Mouse (Mus musculus): Measurements from ENCODE around the gene Fpgs. TPM values are rescaled to one million over a fixed set of nuclear protein-coding genes. Genes with fewer than 3 reads are reported as not detected.

The Fpgs gene
- polyA plus RNA-seq, 1 experiment from 2014 or later = 15.3 TPM

- H3K9ac ChIP-seq (replicated peaks; ENCODE audit: low read length) = no peak overlapping the region
These were observed 27.1 kb downstream of the Fpgs start for GRCm38 (mm10) chr2:32676821-32677220.

GRCm38 (mm10) chr2:32673176-32673917, 30.6 kb downstream of the Fpgs start:
- Histone ChIP-seq H3K4me3 (replicated peaks; ENCODE audit: low read depth, low read length) (no peak overlapping the region), H3K4me1 (ENCODE audit: control insufficient read depth, insufficient read depth, low read length) (no peaks in the 10 kb centered on the region), H3K27ac (replicated peaks; ENCODE audit: low read depth, low read length) (no peak overlapping the region), H3K27me3 (ENCODE audit: control insufficient read depth, insufficient read depth, low read length) (no peaks in the 10 kb centered on the region), H3K4me2 (ENCODE audit: low read length) (no peak overlapping the region), H3K9me3 (ENCODE audit: control insufficient read depth, low read length) (no peaks in the 10 kb centered on the region), H3K9ac (replicated peaks; ENCODE audit: low read length) (no peak overlapping the region), H3K36me3 (ENCODE audit: control insufficient read depth, insufficient read depth, low read length) (no peaks in the 10 kb centered on the region)
- ATAC-seq (ENCODE audit: low FRiP score, low TSS enrichment) = no peak
- DNase-seq = no peak
- 89% methylated on average over 16 of the region's 16 CpGs for WGBS

More at GRCm38 (mm10) chr2:32676821-32677220, 27.1 kb downstream of the Fpgs start:
- Histone ChIP-seq H3K9me3 (ENCODE audit: control insufficient read depth, low read length) (no peaks in the 10 kb centered on the region), H3K27ac (replicated peaks; ENCODE audit: low read depth, low read length) (no peak overlapping the region), H3K4me3 (replicated peaks; ENCODE audit: low read depth, low read length) (no peak overlapping the region), H3K36me3 (ENCODE audit: control insufficient read depth, insufficient read depth, low read length) (no peaks in the 10 kb centered on the region), H3K4me2 (ENCODE audit: low read length) (no peak overlapping the region), H3K4me1 (ENCODE audit: control insufficient read depth, insufficient read depth, low read length) (no peaks in the 10 kb centered on the region), H3K27me3 (ENCODE audit: control insufficient read depth, insufficient read depth, low read length) (no peaks in the 10 kb centered on the region)
- no peak for ATAC-seq (ENCODE audit: low FRiP score, low TSS enrichment)
- WGBS = 90% methylated on average over 3 of the region's 3 CpGs
- no peak for DNase-seq

GRCm38 (mm10) chr2:32671907-32672595, 31.9 kb downstream of the Fpgs start:
- no peak overlapping the region for H3K27ac ChIP-seq (replicated peaks; ENCODE audit: low read depth, low read length)
- no peaks in the 10 kb centered on the region for H3K4me1 ChIP-seq (ENCODE audit: control insufficient read depth, insufficient read depth, low read length)
- no peaks in the 10 kb centered on the region for H3K36me3 ChIP-seq (ENCODE audit: control insufficient read depth, insufficient read depth, low read length)
- H3K4me3 ChIP-seq (replicated peaks; ENCODE audit: low read depth, low read length) = no peak overlapping the region
- WGBS = 64% methylated on average over 9 of the region's 9 CpGs
- no peaks in the 10 kb centered on the region for H3K9me3 ChIP-seq (ENCODE audit: control insufficient read depth, low read length)
- no peaks in the 10 kb centered on the region for H3K27me3 ChIP-seq (ENCODE audit: control insufficient read depth, insufficient read depth, low read length)
- ATAC-seq (ENCODE audit: low FRiP score, low TSS enrichment) = no peak
- H3K4me2 ChIP-seq (ENCODE audit: low read length) = no peak overlapping the region
- H3K9ac ChIP-seq (replicated peaks; ENCODE audit: low read length) = no peak overlapping the region
- no peak for DNase-seq

GRCm38 (mm10) chr2:32671147-32671546, 32.8 kb downstream of the Fpgs start:
- no peak for DNase-seq
- 93% methylated on average over 9 of the region's 9 CpGs for WGBS
- Histone ChIP-seq H3K27me3 (ENCODE audit: control insufficient read depth, insufficient read depth, low read length) (no peaks in the 10 kb centered on the region), H3K4me2 (ENCODE audit: low read length) (no peak overlapping the region), H3K36me3 (ENCODE audit: control insufficient read depth, insufficient read depth, low read length) (no peaks in the 10 kb centered on the region), H3K9ac (replicated peaks; ENCODE audit: low read length) (no peak overlapping the region), H3K27ac (replicated peaks; ENCODE audit: low read depth, low read length) (no peak overlapping the region), H3K4me3 (replicated peaks; ENCODE audit: low read depth, low read length) (no peak overlapping the region), H3K4me1 (ENCODE audit: control insufficient read depth, insufficient read depth, low read length) (no peaks in the 10 kb centered on the region), H3K9me3 (ENCODE audit: control insufficient read depth, low read length) (no peaks in the 10 kb centered on the region)
- ATAC-seq (ENCODE audit: low FRiP score, low TSS enrichment) = no peak

- Histone ChIP-seq H3K4me3 (replicated peaks; ENCODE audit: low read depth, low read length) (no peak overlapping the region), H3K27me3 (ENCODE audit: control insufficient read depth, insufficient read depth, low read length) (no peaks in the 10 kb centered on the region), H3K4me1 (ENCODE audit: control insufficient read depth, insufficient read depth, low read length) (no peaks in the 10 kb centered on the region), H3K4me2 (ENCODE audit: low read length) (no peak overlapping the region), H3K27ac (replicated peaks; ENCODE audit: low read depth, low read length) (no peak overlapping the region), H3K9me3 (ENCODE audit: control insufficient read depth, low read length) (no peaks in the 10 kb centered on the region), H3K36me3 (ENCODE audit: control insufficient read depth, insufficient read depth, low read length) (no peaks in the 10 kb centered on the region), H3K9ac (replicated peaks; ENCODE audit: low read length) (no peak overlapping the region)
- ATAC-seq (ENCODE audit: low FRiP score, low TSS enrichment) = no peak
- DNase-seq = no peak
- 78% methylated on average over 3 of the region's 3 CpGs for WGBS
These were observed 34.1 kb downstream of the Fpgs start for GRCm38 (mm10) chr2:32669876-32670275.

- Histone ChIP-seq H3K4me2 (ENCODE audit: low read length) (no peak overlapping the region), H3K9ac (replicated peaks; ENCODE audit: low read length) (no peak overlapping the region), H3K4me3 (replicated peaks; ENCODE audit: low read depth, low read length) (no peak overlapping the region), H3K36me3 (ENCODE audit: control insufficient read depth, insufficient read depth, low read length) (no peaks in the 10 kb centered on the region), H3K27me3 (ENCODE audit: control insufficient read depth, insufficient read depth, low read length) (no peaks in the 10 kb centered on the region), H3K9me3 (ENCODE audit: control insufficient read depth, low read length) (no peaks in the 10 kb centered on the region), H3K4me1 (ENCODE audit: control insufficient read depth, insufficient read depth, low read length) (no peaks in the 10 kb centered on the region), H3K27ac (replicated peaks; ENCODE audit: low read depth, low read length) (no peak overlapping the region)
- no peak for ATAC-seq (ENCODE audit: low FRiP score, low TSS enrichment)
- DNase-seq = no peak
- WGBS = 45% methylated on average over 7 of the region's 7 CpGs
These were observed 35.8 kb downstream of the Fpgs start for GRCm38 (mm10) chr2:32668176-32668575.

GRCm38 (mm10) chr2:32667775-32668174, 36.2 kb downstream of the Fpgs start:
- DNase-seq (peak; percentile 45), ATAC-seq (ENCODE audit: low FRiP score, low TSS enrichment) (no peak)
- no peak overlapping the region for H3K4me3 ChIP-seq (replicated peaks; ENCODE audit: low read depth, low read length)
- H3K27me3 ChIP-seq (ENCODE audit: control insufficient read depth, insufficient read depth, low read length) = no peaks in the 10 kb centered on the region
- no peaks in the 10 kb centered on the region for H3K9me3 ChIP-seq (ENCODE audit: control insufficient read depth, low read length)
- no peak overlapping the region for H3K9ac ChIP-seq (replicated peaks; ENCODE audit: low read length)
- H3K4me1 ChIP-seq (ENCODE audit: control insufficient read depth, insufficient read depth, low read length) = no peaks in the 10 kb centered on the region
- H3K4me2 ChIP-seq (ENCODE audit: low read length) = no peak overlapping the region
- 18% methylated on average over 11 of the region's 11 CpGs for WGBS
- 0 out of 2 replicates have a peak overlapping the region, but pooled peaks have one; percentile 32 for H3K27ac ChIP-seq (replicated peaks; ENCODE audit: low read depth, low read length)
- H3K36me3 ChIP-seq (ENCODE audit: control insufficient read depth, insufficient read depth, low read length) = no peaks in the 10 kb centered on the region

GRCm38 (mm10) chr2:32665853-32666252, 38.1 kb downstream of the Fpgs start:
- Histone ChIP-seq H3K4me2 (ENCODE audit: low read length) (no peak overlapping the region), H3K9ac (replicated peaks; ENCODE audit: low read length) (no peak overlapping the region), H3K4me3 (replicated peaks; ENCODE audit: low read depth, low read length) (no peak overlapping the region), H3K36me3 (ENCODE audit: control insufficient read depth, insufficient read depth, low read length) (no peaks in the 10 kb centered on the region), H3K27me3 (ENCODE audit: control insufficient read depth, insufficient read depth, low read length) (no peaks in the 10 kb centered on the region), H3K9me3 (ENCODE audit: control insufficient read depth, low read length) (no peaks in the 10 kb centered on the region), H3K4me1 (ENCODE audit: control insufficient read depth, insufficient read depth, low read length) (no peaks in the 10 kb centered on the region), H3K27ac (replicated peaks; ENCODE audit: low read depth, low read length) (no peak overlapping the region)
- 91% methylated on average over 6 of the region's 6 CpGs for WGBS
- no peak for DNase-seq
- ATAC-seq (ENCODE audit: low FRiP score, low TSS enrichment) = no peak

GRCm38 (mm10) chr2:32665345-32665744, 38.6 kb downstream of the Fpgs start:
- DNase-seq (no peak), ATAC-seq (ENCODE audit: low FRiP score, low TSS enrichment) (no peak)
- H3K4me1 ChIP-seq (ENCODE audit: control insufficient read depth, insufficient read depth, low read length) = no peaks in the 10 kb centered on the region
- no peaks in the 10 kb centered on the region for H3K27me3 ChIP-seq (ENCODE audit: control insufficient read depth, insufficient read depth, low read length)
- H3K27ac ChIP-seq (replicated peaks; ENCODE audit: low read depth, low read length) = no peak overlapping the region
- H3K36me3 ChIP-seq (ENCODE audit: control insufficient read depth, insufficient read depth, low read length) = no peaks in the 10 kb centered on the region
- H3K4me3 ChIP-seq (replicated peaks; ENCODE audit: low read depth, low read length) = no peak overlapping the region
- no peak overlapping the region for H3K4me2 ChIP-seq (ENCODE audit: low read length)
- no peak overlapping the region for H3K9ac ChIP-seq (replicated peaks; ENCODE audit: low read length)
- H3K9me3 ChIP-seq (ENCODE audit: control insufficient read depth, low read length) = no peaks in the 10 kb centered on the region
- WGBS = 85% methylated on average over 8 of the region's 8 CpGs

All from midbrain, embryonic 14.5 days (tissue).